Mouse (Mus musculus) liver, postnatal 0 days (tissue): Measurements from ENCODE around the gene Grm1.

ENCODE experiments used
- CTCF ChIP-seq: sonication (generic); IDR thresholded peaks from 2 replicates; pipeline ENCODE4 v1.5.1; 2016; ENCODE audit warnings: antibody characterized with exemption, low read depth
- EP300 ChIP-seq: IDR thresholded peaks from 2 replicates; pipeline ENCODE4 v1.6.1; 2016; ENCODE audit warnings: antibody characterized with exemption, low read depth, mild to moderate bottlenecking

DNA sequence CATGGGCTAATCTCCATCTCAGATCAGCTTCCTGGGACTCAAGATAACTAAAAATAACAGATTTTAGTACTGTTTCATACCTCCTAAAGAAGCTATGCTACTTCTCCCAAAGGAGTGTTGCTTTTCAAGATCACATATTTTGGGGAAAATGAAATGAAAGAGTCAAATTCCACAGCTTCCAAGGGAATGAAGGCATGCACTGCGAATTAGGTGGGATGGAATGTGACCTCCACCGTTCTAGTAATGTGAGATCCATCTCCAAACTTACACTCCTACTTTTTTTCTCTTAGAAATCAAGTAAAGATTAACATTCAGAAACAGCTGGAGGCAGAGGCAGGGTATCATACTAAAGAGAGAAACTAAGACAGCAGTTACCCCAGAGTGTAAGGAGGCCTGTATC lies 49.9 kb downstream of the Grm1 start:
- TF ChIP-seq CTCF (no peak), EP300 (no peak)
